In the genomic region with DNA sequence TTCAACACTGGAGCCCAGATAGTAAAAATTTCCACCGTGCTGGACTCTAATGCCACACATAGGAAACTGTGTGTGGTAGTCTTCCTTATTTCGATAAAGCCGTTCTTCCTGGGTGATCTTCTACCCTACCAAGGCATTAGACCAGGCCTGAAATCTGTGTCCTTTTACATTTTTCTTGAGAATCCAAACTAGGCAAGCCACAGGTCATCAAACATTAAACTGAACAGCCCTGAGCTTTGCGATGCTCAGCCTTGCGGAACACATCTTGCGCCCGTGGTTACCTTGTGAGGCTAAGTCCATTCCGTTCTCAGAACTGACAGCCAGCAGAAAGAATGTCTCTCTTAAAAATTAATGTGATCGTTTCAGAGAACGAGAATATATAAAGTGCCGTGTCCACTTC, we compare ENCODE assay signal across 30 mouse cellular contexts. TPM values are rescaled to one million over a fixed set of nuclear protein-coding genes. Genes with fewer than 3 reads are reported as not detected.
DNase-seq lines count a peak whose midpoint lies in the region; ATAC-seq and TF ChIP-seq lines count a peak whose summit lies in the region.
"Had no signal": no experiment of that assay in that cellular context is flagged by ENCODE, and none has a peak within 500 bp of the region (broad histone marks: within the 10 kb centered on the region; RNA-seq: fewer than 3 reads in every experiment).

No protein-coding gene starts in this region.

- H3K36me3 ChIP-seq in kidney, embryonic 15.5 days = no peaks in the 10 kb centered on the region
- H3K36me3 ChIP-seq in hindbrain, postnatal 0 days (ENCODE audit: insufficient read depth, low read length) = no peaks in the 10 kb centered on the region
- H3K36me3 ChIP-seq: heart, embryonic 13.5 days; limb, embryonic 12.5 days; midbrain, embryonic 13.5 days; neural tube, embryonic 15.5 days had no signal

- peak; percentile 66 for DNase-seq in Patski (ENCODE audit: low read depth, low spot score)
- peak; percentile 52 for DNase-seq in kidney, adult 18-20 months
- peak; percentile 71 to 86 for DNase-seq in kidney, postnatal 25 days
- no peak for DNase-seq in hindbrain, postnatal 0 days (ENCODE audit: low spot score)
- no peak for DNase-seq in gastrocnemius, postnatal 10 days
- DNase-seq in urinary bladder, postnatal 36 days (ENCODE audit: low spot score in 2 of 2) = no peak
- DNase-seq: adrenal gland, postnatal 10 days; B cell, adult 2 months; cerebellum, adult 8-10 months; cerebellum, postnatal 25 days; gastrocnemius, postnatal 36 days; heart, adult 2 months; heart, postnatal 10 days; right cerebral cortex, adult 18-20 months; spleen, adult 18-20 months; thymus, adult 2 months; thymus, postnatal 36 days had no signal

- no peaks in the 10 kb centered on the region for H3K27me3 ChIP-seq in Patski
- no peaks in the 10 kb centered on the region for H3K27me3 ChIP-seq in kidney, embryonic 15.5 days
- no peaks in the 10 kb centered on the region for H3K27me3 ChIP-seq in hindbrain, postnatal 0 days (ENCODE audit: insufficient read depth, low read length)
- H3K27me3 ChIP-seq: heart, embryonic 13.5 days; limb, embryonic 12.5 days; midbrain, embryonic 13.5 days; neural tube, embryonic 15.5 days had no signal

- no peak overlapping the region for H3K9ac ChIP-seq in kidney, embryonic 15.5 days
- no peak overlapping the region for H3K9ac ChIP-seq in hindbrain, postnatal 0 days (replicated peaks; ENCODE audit: low read length)
- H3K9ac ChIP-seq: heart, embryonic 13.5 days; hindbrain, embryonic 14.5 days; limb, embryonic 12.5 days; midbrain, embryonic 13.5 days; neural tube, embryonic 15.5 days had no signal

- H3K4me3 ChIP-seq in kidney, embryonic 15.5 days (replicated peaks) = no peak overlapping the region
- no peak overlapping the region for H3K4me3 ChIP-seq in hindbrain, postnatal 0 days (ENCODE audit: low read length)
- H3K4me3 ChIP-seq: heart, adult 2 months; heart, embryonic 13.5 days; left cerebral cortex, adult 2 months; limb, embryonic 12.5 days; midbrain, embryonic 13.5 days; neural tube, embryonic 15.5 days had no signal

- WGBS in kidney, embryonic 15.5 days = 45% methylated on average over 11 of the region's 11 CpGs
- 73% methylated on average over 11 of the region's 11 CpGs for WGBS in hindbrain, postnatal 0 days

- H3K27ac ChIP-seq in kidney, embryonic 15.5 days = peak overlapping the region; percentile 87
- no peak overlapping the region for H3K27ac ChIP-seq in hindbrain, postnatal 0 days
- H3K27ac ChIP-seq: heart, adult 2 months; heart, embryonic 13.5 days; hindbrain, embryonic 14.5 days; left cerebral cortex, adult 2 months; limb, embryonic 12.5 days; macrophage; midbrain, embryonic 13.5 days; neural tube, embryonic 15.5 days; stomach, postnatal 0 days had no signal

- H3K4me2 ChIP-seq in kidney, embryonic 15.5 days = peak overlapping the region; percentile 22
- H3K4me2 ChIP-seq in hindbrain, postnatal 0 days (ENCODE audit: low read depth, low read length) = no peak overlapping the region
- H3K4me2 ChIP-seq: heart, embryonic 13.5 days; hindbrain, embryonic 14.5 days; limb, embryonic 12.5 days; midbrain, embryonic 13.5 days; neural tube, embryonic 15.5 days had no signal

- CTCF ChIA-PET in Patski (lab: Charles Lee) = interaction anchor here (0.6 to 1.0 kb wide), 2 partner anchors 33 to 40 kb away, joined by 3 read pairs; no protein-coding TSS in a partner anchor

- no peak for TF ChIP-seq CTCF in Patski (IDR thresholded peaks at IDR 0.05)
- TF ChIP-seq CTCF in hindbrain, postnatal 0 days (IDR thresholded peaks at IDR 0.05; ENCODE audit: low read depth) = no peak

- peaks cover 22% of the 10 kb centered on the region for H3K4me1 ChIP-seq in kidney, embryonic 15.5 days
- H3K4me1 ChIP-seq in hindbrain, postnatal 0 days (ENCODE audit: insufficient read depth, low read length) = no peaks in the 10 kb centered on the region
- H3K4me1 ChIP-seq: limb, embryonic 12.5 days; midbrain, embryonic 13.5 days; neural tube, embryonic 15.5 days had no signal

- POLR2A ChIA-PET in Patski (lab: Charles Lee) = no interaction called here

- no peaks in the 10 kb centered on the region for H3K9me3 ChIP-seq in kidney, embryonic 15.5 days (replicated peaks)
- no peaks in the 10 kb centered on the region for H3K9me3 ChIP-seq in hindbrain, postnatal 0 days (ENCODE audit: low read length)
- H3K9me3 ChIP-seq: heart, embryonic 13.5 days; limb, embryonic 12.5 days; midbrain, embryonic 13.5 days; neural tube, embryonic 15.5 days had no signal

- in situ Hi-C loops in Patski (cut with MboI; ENCODE audit: low pct_unique_long_range_greater_than_20kb) = loop anchor here (5.0 kb wide), 1 partner anchor 39 kb away; no protein-coding TSS in a partner anchor

- peak; percentile 74 for ATAC-seq in Patski
- ATAC-seq in kidney, embryonic 15.5 days (replicated peaks; ENCODE audit: low FRiP score) = peak; percentile 73
- ATAC-seq in hindbrain, postnatal 0 days = no peak
- ATAC-seq: forebrain, embryonic 14.5 days; inflammation-experienced regulatory T-cells, adult 6 months; midbrain, embryonic 13.5 days had no signal

RNA-seq across cellular contexts. Expression of a gene that starts 28.9 kb away (rescaled TPM):
- not detected for polyA plus RNA-seq in Patski (2021)
- polyA plus RNA-seq in kidney, embryonic 15.5 days (2015; fragmentation: Nextera tagmentation; extraction: Ambion mirVana) = 3.1 and 4.3 TPM in 2 replicates
- total RNA-seq in hindbrain, postnatal 0 days (2014; rRNA removed) = 0.25 and 0.52 TPM in 2 replicates
- polyA plus RNA-seq in hindbrain, postnatal 0 days (2015; fragmentation: Nextera tagmentation; extraction: Ambion mirVana) = 2.7 and 2.8 TPM in 2 replicates
- under 1 TPM; 0.34 to 0.38 TPM for total RNA-seq in gastrocnemius, postnatal 10 days (2021)
- total RNA-seq: gastrocnemius, postnatal 36 days; megakaryocyte-erythroid progenitor cell, adult 5-6 weeks had no signal
- polyA plus RNA-seq: inflammation-experienced regulatory T-cells, adult 6 months; liver, adult 2 months; macrophage; thymus, adult 2 months had no signal

RNA-seq across cellular contexts. Expression of a gene that starts 42.2 kb away (rescaled TPM):
- polyA plus RNA-seq in Patski (2021) = 26.2 TPM
- polyA plus RNA-seq in kidney, embryonic 15.5 days (2015; fragmentation: Nextera tagmentation; extraction: Ambion mirVana) = 9.3 and 10.3 TPM in 2 replicates
- total RNA-seq in hindbrain, postnatal 0 days (2014; rRNA removed) = 9.6 and 17.2 TPM in 2 replicates
- 11.1 and 13.8 TPM in 2 replicates for polyA plus RNA-seq in hindbrain, postnatal 0 days (2015; fragmentation: Nextera tagmentation; extraction: Ambion mirVana)
- total RNA-seq in gastrocnemius, postnatal 10 days (2021) = 1 to 10 TPM; 7.4 to 8.7 TPM

Comparison
In these comparisons a context has a peak if more than half of its experiments do, and no peak if none do; other contexts are left out.
1. DNase-seq: peak in Patski (single experiment), kidney, adult 18-20 months (single experiment) and kidney, postnatal 25 days (2 of 2); none in hindbrain, postnatal 0 days (single experiment), gastrocnemius, postnatal 10 days (single experiment) and urinary bladder, postnatal 36 days (0 of 2).